Mouse (Mus musculus) lung, postnatal 0 days (tissue): ENCODE measurements around the gene Immp2l. TPM values are rescaled to one million over a fixed set of nuclear protein-coding genes. Genes with fewer than 3 reads are reported as not detected.

Experiments
- ATAC-seq: fragments of 200-750 bp; cut with Nextera tagmentation; 2 replicates; pipeline ENCODE4 v1.8.0; 2017; ENCODE audit warnings: moderate library complexity
- DNase-seq: peaks from one replicate; pipeline ENCODE4 v3.0.0-alpha.2; 2016; ENCODE audit warnings: low spot score
- H3K27ac ChIP-seq: fragments of 300-500 bp; sonication (generic); 2 replicates; pipeline ENCODE4 v1.5.1; 2014; ENCODE audit warnings: antibody characterized with exemption, mild to moderate bottlenecking, low read length, mixed read lengths
- H3K27me3 ChIP-seq: fragments of 300-500 bp; sonication (generic); replicated peaks from 2 replicates; pipeline ENCODE4 v1.6.1; 2014; ENCODE audit warnings: low read length, mixed read lengths; ENCODE audit not compliant: insufficient read depth
- H3K36me3 ChIP-seq: fragments of 300-500 bp; sonication (generic); 2 replicates; pipeline ENCODE4 v1.6.1; 2014; ENCODE audit warnings: low read length, mixed read lengths; ENCODE audit not compliant: insufficient read depth
- H3K4me1 ChIP-seq: fragments of 300-500 bp; sonication (generic); 2 replicates; pipeline ENCODE4 v1.6.1; 2014; ENCODE audit warnings: antibody characterized with exemption, low read depth, low read length, mixed read lengths; ENCODE audit not compliant: insufficient read depth
- H3K4me2 ChIP-seq: fragments of 300-500 bp; sonication (generic); replicated peaks from 2 replicates; pipeline ENCODE4 v1.6.1; 2014; ENCODE audit warnings: low read depth, mild to moderate bottlenecking, low read length, moderate library complexity, mixed read lengths
- H3K4me3 ChIP-seq: fragments of 300-500 bp; sonication (generic); 2 replicates; pipeline ENCODE4 v1.5.1; 2014; ENCODE audit warnings: low read depth, low read length
- H3K9ac ChIP-seq: fragments of 300-500 bp; sonication (generic); replicated peaks from 2 replicates; pipeline ENCODE4 v1.6.1; 2014; ENCODE audit warnings: low read depth, mild to moderate bottlenecking
- H3K9me3 ChIP-seq: fragments of 300-500 bp; sonication (generic); 2 replicates; pipeline ENCODE4 v1.6.1; 2016; ENCODE audit warnings: low read length, mixed read lengths
- CTCF ChIP-seq: IDR thresholded peaks from 2 replicates; pipeline ENCODE4 v1.5.1; 2016; ENCODE audit warnings: antibody characterized with exemption, mild to moderate bottlenecking
- EP300 ChIP-seq: IDR thresholded peaks from 2 replicates; pipeline ENCODE4 v1.6.1; 2016; ENCODE audit warnings: antibody characterized with exemption, mild to moderate bottlenecking, control low read depth
- WGBS: fragments of 180-500 bp; shearing (Covaris S2); extraction: QIAGEN DNeasy Blood & Tissue Kit; methylation state at CpG from one replicate; pipeline ENCODE4 v1.1.7; 2014; 5-methylcytosine and 5-hydroxymethylcytosine counted together
- polyA plus RNA-seq: library from polyadenylated mRNA; unstranded; fragments of >200 nt; fragmentation: Nextera tagmentation; extraction: Ambion mirVana; gene quantifications from 2 replicates; pipeline ENCODE4 v1.2.1, GENCODE M21; 2015

Immp2l gene
- polyA plus RNA-seq, 1 experiment from 2014 or later: 5.2 TPM

DNA sequence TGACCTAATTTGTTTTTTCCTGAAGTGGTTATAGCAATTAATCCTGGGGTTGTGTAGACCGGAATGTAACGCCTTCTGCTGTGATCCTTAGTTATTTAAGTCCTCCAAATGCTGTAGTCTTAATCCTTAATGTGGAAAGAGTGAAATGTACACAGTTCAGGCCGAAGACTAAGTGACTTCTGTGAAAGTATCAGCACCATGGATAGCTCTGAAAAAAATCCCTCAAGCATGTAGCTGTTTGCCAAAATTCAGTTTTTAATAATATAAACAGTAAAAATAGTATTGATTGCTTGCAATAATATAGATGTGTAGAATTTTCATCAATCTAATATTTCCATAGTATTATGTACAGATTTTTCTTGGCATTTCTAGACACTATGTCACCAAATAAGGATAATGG, 332.1 kb downstream of the Immp2l start:
- Histone ChIP-seq H3K4me3 (no peak overlapping the region), H3K9ac (no peak overlapping the region), H3K27me3 (no peaks in the 10 kb centered on the region), H3K9me3 (no peaks in the 10 kb centered on the region), H3K4me1 (no peaks in the 10 kb centered on the region), H3K36me3 (no peaks in the 10 kb centered on the region), H3K4me2 (no peak overlapping the region), H3K27ac (no peak overlapping the region)
- peak; percentile 53 for DNase-seq
- TF ChIP-seq CTCF: no peak
- TF ChIP-seq EP300: no peak
- 47% methylated on average over 3 of the region's 3 CpGs for WGBS
- no peak for ATAC-seq

DNA sequence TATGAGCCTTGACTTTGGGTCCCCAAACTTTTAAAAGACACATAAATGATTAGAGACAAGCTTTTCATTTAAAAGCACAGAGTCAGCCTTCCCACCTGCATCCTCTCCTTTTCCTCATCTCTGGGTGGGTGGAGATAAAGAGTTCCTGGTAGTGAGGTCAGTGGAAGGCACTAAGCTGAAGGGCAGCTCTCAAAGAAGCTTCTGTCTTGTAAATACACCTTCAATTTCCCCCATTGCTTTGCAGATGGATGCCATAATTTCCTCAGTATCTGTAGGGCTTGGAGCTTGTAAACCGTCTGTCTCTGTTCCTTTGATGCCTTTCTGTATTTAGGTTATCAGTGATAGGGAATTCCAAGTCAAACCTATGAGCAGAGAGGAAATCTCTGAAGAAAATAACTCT, 362.8 kb downstream of the Immp2l start:
- H3K4me2 ChIP-seq: no peak overlapping the region
- no peak overlapping the region for H3K4me3 ChIP-seq
- WGBS: 47% methylated on average over 1 of the region's 1 CpGs
- H3K9me3 ChIP-seq: no peaks in the 10 kb centered on the region
- no peaks in the 10 kb centered on the region for H3K36me3 ChIP-seq
- DNase-seq (no peak), ATAC-seq (no peak)
- H3K27ac ChIP-seq: no peak overlapping the region
- no peak for TF ChIP-seq EP300
- no peaks in the 10 kb centered on the region for H3K4me1 ChIP-seq
- no peaks in the 10 kb centered on the region for H3K27me3 ChIP-seq
- H3K9ac ChIP-seq: no peak overlapping the region

DNA sequence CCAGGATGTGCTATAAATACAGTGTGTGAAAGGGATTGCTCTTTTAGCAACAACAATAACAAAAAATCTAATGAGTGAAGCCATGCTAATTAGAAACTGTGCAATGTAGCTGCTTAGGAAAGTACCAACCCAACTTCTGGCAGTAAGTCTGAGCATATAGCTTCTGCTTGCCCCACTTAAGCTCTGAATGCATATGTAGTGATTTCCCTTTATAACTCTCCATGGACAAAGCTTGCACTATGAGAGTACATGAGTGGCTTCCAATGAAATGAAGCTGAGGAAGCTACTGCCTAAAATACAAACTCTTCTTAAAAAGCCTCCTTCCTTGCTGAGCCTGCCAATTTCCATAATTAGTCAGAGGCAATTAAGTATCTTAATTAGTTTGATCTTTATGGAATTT, 370.3 kb downstream of the Immp2l start:
- Histone ChIP-seq H3K4me2 (no peak overlapping the region), H3K4me3 (no peak overlapping the region), H3K36me3 (no peaks in the 10 kb centered on the region), H3K9ac (no peak overlapping the region), H3K4me1 (no peaks in the 10 kb centered on the region), H3K27ac (no peak overlapping the region), H3K27me3 (no peaks in the 10 kb centered on the region), H3K9me3 (no peaks in the 10 kb centered on the region)
- TF ChIP-seq CTCF (no peak), EP300 (no peak)
- no peak for DNase-seq
- no peak for ATAC-seq

DNA sequence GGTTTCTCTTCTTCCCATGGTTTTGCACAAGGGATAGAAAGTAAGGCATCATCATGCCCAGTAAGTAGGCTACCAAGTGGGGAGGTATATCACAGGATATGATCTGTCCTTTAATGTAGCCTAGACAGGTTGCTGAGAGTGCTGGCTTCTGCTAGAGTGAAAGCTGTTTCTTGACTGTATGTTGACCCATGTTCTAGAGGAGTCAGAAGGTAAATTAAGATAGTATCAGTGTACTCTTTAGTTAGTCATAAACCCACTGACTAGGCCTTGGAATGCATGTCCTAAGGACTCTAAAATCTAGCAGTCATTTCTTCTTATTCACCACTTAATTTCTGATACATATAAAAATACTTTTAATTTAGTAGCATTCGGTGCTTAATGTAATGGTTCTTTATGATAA, 377.2 kb downstream of the Immp2l start:
- Histone ChIP-seq H3K27ac (no peak overlapping the region), H3K27me3 (no peaks in the 10 kb centered on the region), H3K4me2 (no peak overlapping the region), H3K9me3 (no peaks in the 10 kb centered on the region), H3K9ac (no peak overlapping the region), H3K4me1 (no peaks in the 10 kb centered on the region), H3K4me3 (no peak overlapping the region), H3K36me3 (no peaks in the 10 kb centered on the region)
- 89% methylated on average over 1 of the region's 1 CpGs for WGBS
- DNase-seq (no peak), ATAC-seq (no peak)
- TF ChIP-seq EP300: no peak

DNA sequence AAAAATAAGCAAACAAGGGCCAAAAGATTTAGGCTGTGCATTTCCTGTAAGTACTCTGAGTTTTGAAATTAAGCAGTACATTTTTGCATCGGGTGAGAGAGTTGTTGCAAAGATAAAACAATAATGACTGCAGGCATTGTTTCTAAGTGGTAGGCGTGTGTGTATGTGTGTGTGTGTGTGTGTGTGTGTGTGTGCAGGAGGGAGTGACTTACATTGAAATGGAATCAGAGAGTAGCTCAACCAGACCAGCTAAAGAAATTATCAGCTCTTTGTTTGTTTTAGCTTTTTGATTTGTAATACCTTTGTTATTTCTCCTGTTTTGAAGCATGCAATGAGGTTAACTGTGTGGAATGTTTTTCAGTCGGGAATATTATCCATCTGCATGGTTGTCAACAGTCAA, 378.0 kb downstream of the Immp2l start:
- no peak overlapping the region for H3K4me3 ChIP-seq
- H3K27me3 ChIP-seq: no peaks in the 10 kb centered on the region
- ATAC-seq (no peak), DNase-seq (no peak)
- no peak overlapping the region for H3K9ac ChIP-seq
- no peaks in the 10 kb centered on the region for H3K4me1 ChIP-seq
- 53% methylated on average over 3 of the region's 3 CpGs for WGBS
- H3K9me3 ChIP-seq: no peaks in the 10 kb centered on the region
- no peak overlapping the region for H3K4me2 ChIP-seq
- TF ChIP-seq CTCF: no peak
- H3K27ac ChIP-seq: no peak overlapping the region
- H3K36me3 ChIP-seq: no peaks in the 10 kb centered on the region

GRCm38 (mm10) chr12:41409431-41409830, 385.5 kb downstream of the Immp2l start:
- H3K27me3 ChIP-seq: no peaks in the 10 kb centered on the region
- no peak overlapping the region for H3K27ac ChIP-seq
- 27% methylated on average over 3 of the region's 3 CpGs for WGBS
- no peaks in the 10 kb centered on the region for H3K36me3 ChIP-seq
- no peak for DNase-seq
- H3K4me1 ChIP-seq: no peaks in the 10 kb centered on the region
- H3K9me3 ChIP-seq: no peaks in the 10 kb centered on the region
- ATAC-seq: no peak
- H3K4me3 ChIP-seq: no peak overlapping the region
- no peak overlapping the region for H3K9ac ChIP-seq
- no peak overlapping the region for H3K4me2 ChIP-seq
- TF ChIP-seq CTCF: no peak
- TF ChIP-seq EP300: no peak

- Histone ChIP-seq H3K27ac (peak overlapping the region; percentile 47), H3K4me1 (no peaks in the 10 kb centered on the region), H3K36me3 (no peaks in the 10 kb centered on the region), H3K9me3 (no peaks in the 10 kb centered on the region), H3K4me3 (no peak overlapping the region), H3K27me3 (no peaks in the 10 kb centered on the region), H3K4me2 (no peak overlapping the region), H3K9ac (no peak overlapping the region)
- TF ChIP-seq EP300 (no peak), CTCF (no peak)
- DNase-seq (peak; percentile 16), ATAC-seq (peak; percentile 52)
Observed at GRCm38 (mm10) chr12:41416635-41417034, 392.7 kb downstream of the Immp2l start.
